Mouse (Mus musculus) embryonic fibroblast, embryonic 13.5 days (primary cell): ENCODE data around the gene Wbp2nl. TPM values are rescaled to one million over a fixed set of nuclear protein-coding genes. Genes with fewer than 3 reads are reported as not detected.

Experiments used
- H3K27ac ChIP-seq: 2 replicates; pipeline ENCODE4 v1.5.1; 2012; ENCODE audit warnings: low read length, control low read depth, inconsistent platforms; ENCODE audit not compliant: insufficient read depth
- H3K4me1 ChIP-seq: 2 replicates; pipeline ENCODE4 v1.6.1; 2011; ENCODE audit warnings: low read length; ENCODE audit not compliant: control insufficient read depth, insufficient read depth
- H3K4me3 ChIP-seq: 2 replicates; pipeline ENCODE4 v1.5.1; 2011; ENCODE audit warnings: mild to moderate bottlenecking, control low read depth, low read length; ENCODE audit not compliant: insufficient read depth
- CTCF ChIP-seq: IDR thresholded peaks from 2 replicates; pipeline ENCODE4 v1.5.1; 2011; ENCODE audit warnings: mild to moderate bottlenecking, control low read depth, low read length, moderate library complexity, borderline replicate concordance; ENCODE audit not compliant: insufficient read depth
- POLR2A ChIP-seq: IDR thresholded peaks from 2 replicates; pipeline ENCODE4 v1.6.1; 2011; ENCODE audit warnings: low read depth, mild to moderate bottlenecking, control low read depth, low read length, moderate library complexity
- polyA plus RNA-seq: library from polyadenylated mRNA; stranded (reverse); fragments of >200 nt; gene quantifications from 2 replicates; pipeline ENCODE4 v1.2.4, GENCODE M21; 2011; ENCODE audit warnings: low read depth; ENCODE audit not compliant: missing spikeins, insufficient read length

Gene Wbp2nl
- polyA plus RNA-seq, 1 experiment = not detected

- Histone ChIP-seq H3K4me3 (0 out of 2 replicates have a peak overlapping the region, but pooled peaks have one; percentile 17), H3K4me1 (peaks cover 5% of the 10 kb centered on the region; the same call in 1 of the 2 replicates), H3K27ac (no peak overlapping the region)
- TF ChIP-seq POLR2A = no peak
- TF ChIP-seq CTCF = no peak
Observed at GRCm38 (mm10) chr15:82339150-82339549, 40.4 kb downstream of the Wbp2nl start.

GRCm38 (mm10) chr15:82339634-82340254, 41.0 kb downstream of the Wbp2nl start:
- Histone ChIP-seq H3K4me3 (no peak overlapping the region), H3K27ac (no peak overlapping the region), H3K4me1 (peaks cover 5% of the 10 kb centered on the region; the same call in 1 of the 2 replicates)
- TF ChIP-seq POLR2A = no peak
- TF ChIP-seq CTCF = no peak

- peak overlapping the region; percentile 30; the same call in 1 of the 2 replicates for H3K4me3 ChIP-seq
- peaks cover 5% of the 10 kb centered on the region; the same call in 1 of the 2 replicates for H3K4me1 ChIP-seq
- TF ChIP-seq POLR2A = no peak
- no peak for TF ChIP-seq CTCF
- no peak overlapping the region for H3K27ac ChIP-seq
Observed at GRCm38 (mm10) chr15:82340414-82341035, 41.8 kb downstream of the Wbp2nl start.

GRCm38 (mm10) chr15:82341036-82341501, 42.3 kb downstream of the Wbp2nl start:
- TF ChIP-seq CTCF (no peak), POLR2A (peak; percentile 70)
- Histone ChIP-seq H3K4me3 (peak overlapping the region; percentile 30), H3K4me1 (peaks cover 5% of the 10 kb centered on the region; the same call in 1 of the 2 replicates)

GRCm38 (mm10) chr15:82341675-82342542, 43.2 kb downstream of the Wbp2nl start:
- Histone ChIP-seq H3K4me3 (peak overlapping the region; percentile 30), H3K27ac (peak overlapping the region; percentile 9; the same call in 1 of the 2 replicates), H3K4me1 (peaks cover 5% of the 10 kb centered on the region; the same call in 1 of the 2 replicates)
- TF ChIP-seq POLR2A (no peak), CTCF (no peak)

More at GRCm38 (mm10) chr15:82341036-82341501, 42.3 kb downstream of the Wbp2nl start:
- peak overlapping the region; percentile 9; the same call in 1 of the 2 replicates for H3K27ac ChIP-seq

GRCm38 (mm10) chr15:82342543-82342935, 43.8 kb downstream of the Wbp2nl start:
- Histone ChIP-seq H3K27ac (no peak overlapping the region), H3K4me1 (peaks cover 6% of the 10 kb centered on the region; the same call in 1 of the 2 replicates), H3K4me3 (no peak overlapping the region)
- no peak for TF ChIP-seq CTCF
- no peak for TF ChIP-seq POLR2A

- Histone ChIP-seq H3K27ac (no peak overlapping the region), H3K4me3 (no peak overlapping the region), H3K4me1 (0 out of 2 replicates have a peak, but pooled peaks cover 2% of the 10 kb centered on the region)
- no peak for TF ChIP-seq POLR2A
- no peak for TF ChIP-seq CTCF
Observed at GRCm38 (mm10) chr15:82343368-82344287, 44.9 kb downstream of the Wbp2nl start.

GRCm38 (mm10) chr15:82344971-82345370, 46.2 kb downstream of the Wbp2nl start:
- no peak overlapping the region for H3K4me3 ChIP-seq
- H3K27ac ChIP-seq = no peak overlapping the region
- 0 out of 2 replicates have a peak, but pooled peaks cover 2% of the 10 kb centered on the region for H3K4me1 ChIP-seq
- TF ChIP-seq CTCF = no peak
- TF ChIP-seq POLR2A = no peak

- H3K27ac ChIP-seq = peak overlapping the region; percentile 60
- TF ChIP-seq POLR2A (peak; percentile 66), CTCF (no peak)
Observed at GRCm38 (mm10) chr15:82345820-82346470, 47.2 kb downstream of the Wbp2nl start.

More at GRCm38 (mm10) chr15:82345820-82346470, 47.2 kb downstream of the Wbp2nl start:
- H3K4me1 ChIP-seq = 0 out of 2 replicates have a peak, but pooled peaks cover 2% of the 10 kb centered on the region
- H3K4me3 ChIP-seq = peak overlapping the region; percentile 58
